Mouse (Mus musculus) liver, postnatal 0 days (tissue): ENCODE results near the gene Gm5127.

Experiments used
- CTCF ChIP-seq: sonication (generic); IDR thresholded peaks from 2 replicates; pipeline ENCODE4 v1.5.1; 2016; ENCODE audit warnings: antibody characterized with exemption, low read depth
- EP300 ChIP-seq: IDR thresholded peaks from 2 replicates; pipeline ENCODE4 v1.6.1; 2016; ENCODE audit warnings: antibody characterized with exemption, low read depth, mild to moderate bottlenecking

- TF ChIP-seq EP300 (peak; percentile 37; the same call in 1 of the 2 replicates), CTCF (no peak)
These were observed 159.3 kb downstream of the Gm5127 start for GRCm38 (mm10) chrX:106742241-106742640.
